Mouse (Mus musculus) hindbrain, embryonic 15.5 days (tissue): Measurements from ENCODE around the gene Lmntd2. TPM values are rescaled to one million over a fixed set of nuclear protein-coding genes. Genes with fewer than 3 reads are reported as not detected.

Experiments
- ATAC-seq: fragments of 200-750 bp; cut with Nextera tagmentation; 2 replicates; pipeline ENCODE4 v1.8.0; 2017; ENCODE audit warnings: low read depth, moderate number of reproducible peaks, moderate TSS enrichment; ENCODE audit not compliant: low FRiP score
- H3K27ac ChIP-seq: fragments of 300-500 bp; sonication (generic); replicated peaks from 2 replicates; pipeline ENCODE4 v1.5.1; 2015; ENCODE audit warnings: mild to moderate bottlenecking, inconsistent platforms
- H3K27me3 ChIP-seq: fragments of 300-500 bp; sonication (generic); 2 replicates; pipeline ENCODE4 v1.6.1; 2015; ENCODE audit warnings: control low read depth, inconsistent platforms
- H3K36me3 ChIP-seq: fragments of 300-500 bp; sonication (generic); 2 replicates; pipeline ENCODE4 v1.6.1; 2015; ENCODE audit warnings: control low read depth, inconsistent platforms
- H3K4me1 ChIP-seq: fragments of 300-500 bp; sonication (generic); replicated peaks from 2 replicates; pipeline ENCODE4 v1.6.1; 2015; ENCODE audit warnings: control low read depth, inconsistent platforms
- H3K4me2 ChIP-seq: fragments of 300-500 bp; sonication (generic); 2 replicates; pipeline ENCODE4 v1.6.1; 2015; ENCODE audit warnings: moderate library complexity, mild to moderate bottlenecking, inconsistent platforms
- H3K4me3 ChIP-seq: fragments of 300-500 bp; sonication (generic); 2 replicates; pipeline ENCODE4 v1.5.1; 2015; ENCODE audit warnings: mild to moderate bottlenecking, inconsistent platforms
- H3K9ac ChIP-seq: fragments of 300-500 bp; sonication (generic); 2 replicates; pipeline ENCODE4 v1.6.1; 2015; ENCODE audit warnings: inconsistent platforms
- H3K9me3 ChIP-seq: fragments of 300-500 bp; sonication (generic); 2 replicates; pipeline ENCODE4 v1.6.1; 2016; ENCODE audit warnings: control low read depth, inconsistent platforms
- WGBS: fragments of 180-500 bp; shearing (Covaris S2); methylation state at CpG from one replicate; pipeline ENCODE4 v1.1.7; 2015; 5-methylcytosine and 5-hydroxymethylcytosine counted together
- polyA plus RNA-seq: library from polyadenylated mRNA; unstranded; fragments of >200 nt; fragmentation: Nextera tagmentation; extraction: Ambion mirVana; gene quantifications from 2 replicates; pipeline ENCODE4 v1.2.1, GENCODE M21; 2015

Lmntd2 gene
- polyA plus RNA-seq, 1 experiment from 2014 or later, result 0.70 TPM

DNA sequence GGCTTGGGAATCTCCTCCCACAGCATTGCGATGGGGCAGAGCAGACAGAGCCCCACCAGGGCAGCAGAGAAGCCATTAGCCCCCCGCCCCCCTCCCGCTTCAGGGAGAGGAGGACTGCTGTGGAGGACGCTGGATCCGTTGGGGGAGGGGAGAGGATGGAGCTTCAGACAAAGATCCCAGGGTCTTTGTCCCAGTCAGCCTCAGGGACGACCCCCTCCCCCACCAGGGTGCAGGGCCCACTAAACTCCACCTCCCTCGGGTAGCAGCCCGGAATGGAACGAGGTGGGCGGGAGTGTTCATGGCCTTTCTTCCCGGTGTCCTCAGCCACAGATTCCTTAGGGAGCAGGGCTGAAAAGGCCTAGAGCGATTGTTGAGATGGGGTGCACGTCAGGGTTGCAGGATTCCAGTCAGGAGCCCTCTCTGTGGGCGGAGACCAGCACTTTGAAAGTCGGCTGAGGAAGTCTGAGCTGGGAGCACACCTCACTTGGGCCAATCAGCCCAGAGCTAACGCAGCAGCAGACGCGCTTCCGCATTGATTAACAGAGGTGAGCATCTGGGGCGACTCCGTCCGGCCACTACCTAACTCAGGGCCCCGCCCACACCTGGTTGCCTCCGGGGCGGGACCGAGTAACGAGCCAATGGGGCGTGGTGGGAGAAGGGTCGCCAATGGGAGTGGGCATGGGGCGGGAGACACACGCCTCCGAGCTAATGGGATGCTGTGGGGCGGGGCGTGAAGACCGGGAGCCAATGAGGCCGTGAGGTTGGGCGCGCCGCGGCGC lies 1.4 kb upstream of the Lmntd2 start, which contains the start of gene Rassf7:
TSS of gene Rassf7 (plus strand) at position 760 of the 779 bp plus-strand sequence.
- Histone ChIP-seq H3K4me1 (peaks cover 20% of the 10 kb centered on the region), H3K4me3 (peak within 1 kb of the TSS; percentile 65), H3K9ac (peak within 1 kb of the TSS; percentile 65), H3K9me3 (no peaks in the 10 kb centered on the region), H3K36me3 (no peaks in the 10 kb centered on the region), H3K27me3 (no peaks in the 10 kb centered on the region), H3K27ac (peak within 1 kb of the TSS; percentile 69), H3K4me2 (peak within 1 kb of the TSS; percentile 98)
- WGBS, result under 1% methylated on average over 41 of the region's 41 CpGs
- ATAC-seq, result peak; percentile 96

DNA sequence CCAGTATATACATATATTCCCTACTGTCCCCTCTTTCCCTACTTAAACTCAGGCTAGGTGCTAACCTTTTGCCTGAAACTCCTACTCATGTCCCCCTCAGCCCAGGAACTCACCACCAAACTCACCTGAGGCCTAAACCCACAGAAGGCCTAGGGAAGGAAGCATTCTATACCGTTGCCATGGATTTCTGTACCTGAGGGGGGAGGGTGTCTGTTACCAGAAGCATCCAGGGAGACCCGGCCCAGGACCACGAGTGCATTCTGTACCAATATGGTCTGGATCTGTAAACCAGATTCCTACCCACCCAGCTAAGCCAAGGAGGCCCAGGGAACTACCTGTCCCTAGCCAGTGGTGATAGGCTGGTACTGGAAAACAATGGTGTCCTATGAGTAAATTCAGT lies 430 bp upstream of the Lmntd2 start:
- WGBS, result 83% methylated on average over 3 of the region's 3 CpGs
- Histone ChIP-seq H3K27ac (no peak overlapping the region), H3K9ac (no peak overlapping the region)

GRCm38 (mm10) chr7:141213133-141213532 lies 747 bp downstream of the Lmntd2 start:
- ATAC-seq, result no peak
- Histone ChIP-seq H3K4me2 (no peak overlapping the region), H3K27me3 (no peaks in the 10 kb centered on the region), H3K36me3 (no peaks in the 10 kb centered on the region), H3K9me3 (no peaks in the 10 kb centered on the region), H3K9ac (no peak overlapping the region), H3K4me1 (peaks cover 20% of the 10 kb centered on the region), H3K4me3 (no peak overlapping the region), H3K27ac (no peak overlapping the region)
- WGBS, result 92% methylated on average over 3 of the region's 3 CpGs

More for the DNA sequence above, 430 bp upstream of the Lmntd2 start:
- Histone ChIP-seq H3K4me3 (no peak overlapping the region), H3K4me1 (peaks cover 20% of the 10 kb centered on the region), H3K36me3 (no peaks in the 10 kb centered on the region), H3K9me3 (no peaks in the 10 kb centered on the region), H3K4me2 (no peak overlapping the region), H3K27me3 (no peaks in the 10 kb centered on the region)
- no peak for ATAC-seq

DNA sequence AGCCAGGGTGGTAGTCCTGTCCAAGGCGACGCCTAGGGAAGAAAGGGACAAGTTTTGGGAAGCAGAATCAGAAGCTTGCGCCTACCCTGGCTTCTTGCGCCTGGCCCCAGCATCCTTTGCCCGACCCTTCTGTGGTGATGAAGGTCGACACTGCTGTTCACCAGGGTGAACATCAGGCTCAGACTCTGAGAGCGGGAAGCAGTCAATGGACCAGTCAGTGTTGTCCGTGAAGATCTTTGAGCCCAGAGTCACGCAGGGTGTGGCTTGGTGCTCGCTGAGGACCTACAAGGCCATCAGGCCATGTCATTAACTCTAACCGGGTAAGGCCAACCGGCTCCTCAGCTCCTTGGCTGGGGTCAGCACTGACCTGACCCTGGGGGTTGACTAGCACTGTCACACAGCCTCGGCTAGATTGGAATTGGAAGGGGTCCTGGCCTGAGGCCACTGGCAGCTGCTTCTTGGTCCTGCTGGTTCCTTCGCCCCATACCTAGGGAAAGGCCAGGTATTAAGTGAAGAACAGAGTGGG lies 3.2 kb downstream of the Lmntd2 start:
- Histone ChIP-seq H3K9ac (no peak overlapping the region), H3K27ac (no peak overlapping the region), H3K36me3 (no peaks in the 10 kb centered on the region), H3K4me2 (no peak overlapping the region), H3K4me3 (no peak overlapping the region), H3K4me1 (peaks cover 6% of the 10 kb centered on the region), H3K9me3 (no peaks in the 10 kb centered on the region), H3K27me3 (no peaks in the 10 kb centered on the region)
- ATAC-seq, result no peak
- WGBS, result 91% methylated on average over 14 of the region's 14 CpGs

DNA sequence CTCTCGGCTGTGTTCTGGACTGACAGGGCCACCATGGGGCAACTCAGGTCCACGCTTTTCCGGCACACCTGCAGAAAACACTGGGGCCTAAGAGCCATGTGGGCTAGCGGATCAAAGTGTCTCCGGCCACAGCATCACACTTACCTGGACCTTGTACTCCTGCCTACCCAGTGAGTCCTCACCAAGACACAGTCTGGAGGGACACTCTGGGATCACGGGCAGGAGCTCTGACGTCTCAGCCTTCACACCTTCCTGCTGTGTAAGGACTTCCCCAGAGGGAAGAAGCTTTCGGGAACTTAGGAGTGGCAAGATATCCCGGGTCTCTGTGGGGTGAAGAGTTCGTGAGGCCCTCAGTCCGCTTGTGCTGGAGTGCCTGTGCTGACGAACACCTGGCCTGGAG lies 3.7 kb downstream of the Lmntd2 start:
- no peak for ATAC-seq
- H3K9me3 ChIP-seq, result no peaks in the 10 kb centered on the region
- no peak overlapping the region for H3K4me3 ChIP-seq
- no peaks in the 10 kb centered on the region for H3K27me3 ChIP-seq
- H3K36me3 ChIP-seq, result no peaks in the 10 kb centered on the region
- 87% methylated on average over 12 of the region's 12 CpGs for WGBS
- no peak overlapping the region for H3K9ac ChIP-seq
- no peak overlapping the region for H3K4me2 ChIP-seq
- peaks cover 5% of the 10 kb centered on the region for H3K4me1 ChIP-seq
- no peak overlapping the region for H3K27ac ChIP-seq

DNA sequence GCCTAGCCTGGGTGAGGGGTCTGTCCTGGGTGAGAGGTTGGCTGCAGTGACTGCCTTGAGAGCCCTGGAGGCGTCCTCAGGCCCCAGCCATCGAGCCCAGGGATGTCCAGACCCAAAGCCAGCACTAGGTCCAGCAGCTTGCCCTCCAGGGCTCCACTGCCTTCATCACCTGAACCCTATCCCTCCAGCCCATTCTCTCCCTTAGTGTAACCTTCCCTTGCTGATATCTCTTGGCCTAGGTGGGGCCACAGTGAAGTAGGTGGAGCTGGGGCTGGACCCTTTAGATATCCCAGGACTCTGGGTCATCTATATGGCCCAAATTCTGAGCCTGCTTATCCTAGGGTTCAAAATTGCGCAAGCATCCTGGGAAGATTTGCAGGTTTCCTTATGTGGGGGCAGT lies 4.4 kb downstream of the Lmntd2 start:
- no peaks in the 10 kb centered on the region for H3K36me3 ChIP-seq
- ATAC-seq, result no peak
- H3K9me3 ChIP-seq, result no peaks in the 10 kb centered on the region
- no peaks in the 10 kb centered on the region for H3K4me1 ChIP-seq
- WGBS, result 84% methylated on average over 3 of the region's 3 CpGs
- no peak overlapping the region for H3K27ac ChIP-seq
- no peaks in the 10 kb centered on the region for H3K27me3 ChIP-seq
- no peak overlapping the region for H3K9ac ChIP-seq
- no peak overlapping the region for H3K4me3 ChIP-seq
- no peak overlapping the region for H3K4me2 ChIP-seq

DNA sequence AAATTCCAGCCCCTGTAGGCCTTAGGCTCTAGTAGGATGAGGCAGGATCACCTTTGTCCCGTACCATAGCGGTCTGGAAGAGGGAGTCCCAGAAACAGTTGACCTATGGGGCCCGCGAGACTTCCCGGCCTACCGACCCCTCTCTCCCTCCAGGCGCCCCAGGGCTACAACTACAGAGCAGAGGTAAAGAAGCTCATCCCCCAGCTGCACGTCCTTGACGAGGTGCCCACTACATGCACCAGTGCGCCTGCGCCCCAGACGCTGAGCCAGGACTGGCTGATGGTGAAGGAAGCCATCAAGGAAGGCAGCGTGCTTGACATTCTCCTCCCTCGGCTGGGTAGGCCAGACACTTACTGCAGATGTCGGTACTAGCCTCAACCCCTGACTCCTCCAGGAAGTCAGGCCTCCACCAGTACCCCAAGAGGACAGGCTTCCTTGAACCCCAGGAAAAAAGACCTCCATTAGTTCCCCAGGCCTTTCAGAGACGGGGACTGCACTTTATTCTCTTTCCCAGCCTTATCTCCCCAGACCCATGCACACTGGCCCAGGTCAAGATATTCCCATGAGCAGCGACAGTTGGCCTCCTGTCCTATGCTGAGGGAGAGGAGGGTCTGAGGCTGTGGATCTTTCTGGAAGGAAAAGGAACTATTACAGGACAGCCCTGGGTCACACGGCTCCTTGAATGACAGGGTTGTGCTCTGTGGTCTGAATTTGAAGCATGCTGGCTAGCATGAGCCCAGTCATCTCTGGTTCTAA lies 7.5 kb downstream of the Lmntd2 start:
- Histone ChIP-seq H3K27me3 (no peaks in the 10 kb centered on the region), H3K27ac (no peak overlapping the region), H3K9me3 (no peaks in the 10 kb centered on the region), H3K36me3 (no peaks in the 10 kb centered on the region), H3K9ac (no peak overlapping the region), H3K4me1 (no peaks in the 10 kb centered on the region), H3K4me3 (no peak overlapping the region), H3K4me2 (no peak overlapping the region)
- ATAC-seq, result 0 out of 2 replicates have a peak, but pooled peaks have one; percentile 31
- whole genome bisulfite sequencing, result 94% methylated on average over 18 of the region's 18 CpGs

DNA sequence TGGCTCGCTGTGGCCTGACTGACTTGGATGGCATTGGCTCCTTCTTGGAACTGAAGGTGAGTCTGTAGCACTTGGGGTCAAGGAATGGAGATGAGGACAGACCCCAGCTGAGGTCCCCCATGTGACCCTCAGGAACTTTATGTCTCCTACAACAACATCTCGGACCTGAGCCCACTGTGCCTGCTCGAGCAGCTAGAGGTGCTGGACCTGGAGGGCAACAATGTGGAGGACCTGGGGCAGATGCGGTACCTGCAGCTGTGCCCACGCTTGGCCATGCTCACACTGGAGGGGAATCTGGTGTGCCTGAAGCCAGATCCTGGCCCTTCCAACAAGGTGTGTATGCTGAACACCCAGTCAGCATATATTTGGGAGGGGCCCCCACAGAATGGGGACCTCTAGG lies 8.4 kb downstream of the Lmntd2 start:
- WGBS, result 93% methylated on average over 5 of the region's 5 CpGs

DNA sequence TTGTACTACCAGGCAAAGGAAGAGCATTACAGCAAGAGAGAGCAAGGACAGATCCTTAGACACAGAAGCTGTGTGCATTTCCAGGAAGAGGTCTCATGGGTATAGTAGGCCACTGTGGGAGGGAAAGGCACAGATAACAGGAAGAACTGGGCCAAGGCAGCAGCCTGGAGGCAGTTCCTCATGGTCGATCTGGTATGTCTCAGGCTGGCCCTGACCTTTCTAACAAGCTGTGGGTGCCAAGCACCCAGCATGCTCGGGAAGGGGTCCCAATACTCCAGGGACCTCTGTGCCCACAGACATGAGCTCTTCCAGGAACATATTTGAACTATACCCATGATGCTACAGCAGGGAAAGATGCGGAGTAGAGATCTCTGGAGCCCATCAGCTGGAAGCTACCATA lies 9.3 kb downstream of the Lmntd2 start:
- Histone ChIP-seq H3K27me3 (no peaks in the 10 kb centered on the region), H3K36me3 (no peaks in the 10 kb centered on the region), H3K4me1 (no peaks in the 10 kb centered on the region), H3K9ac (no peak overlapping the region), H3K4me2 (no peak overlapping the region), H3K4me3 (no peak overlapping the region), H3K9me3 (no peaks in the 10 kb centered on the region), H3K27ac (no peak overlapping the region)
- no peak for ATAC-seq
- 81% methylated on average over 3 of the region's 3 CpGs for WGBS

More for the DNA sequence above, 8.4 kb downstream of the Lmntd2 start:
- Histone ChIP-seq H3K4me1 (no peaks in the 10 kb centered on the region), H3K27ac (no peak overlapping the region), H3K4me2 (no peak overlapping the region), H3K4me3 (no peak overlapping the region), H3K9ac (no peak overlapping the region), H3K27me3 (no peaks in the 10 kb centered on the region), H3K9me3 (no peaks in the 10 kb centered on the region), H3K36me3 (no peaks in the 10 kb centered on the region)
- no peak for ATAC-seq

GRCm38 (mm10) chr7:141198121-141198520 lies 15.8 kb downstream of the Lmntd2 start:
- WGBS, result 96% methylated on average over 4 of the region's 4 CpGs
- H3K27me3 ChIP-seq, result no peaks in the 10 kb centered on the region
- H3K27ac ChIP-seq, result no peak overlapping the region
- peaks cover 15% of the 10 kb centered on the region for H3K4me1 ChIP-seq
- no peak overlapping the region for H3K4me3 ChIP-seq
- H3K9ac ChIP-seq, result no peak overlapping the region
- no peak for ATAC-seq
- H3K4me2 ChIP-seq, result no peak overlapping the region
- H3K36me3 ChIP-seq, result no peaks in the 10 kb centered on the region
- H3K9me3 ChIP-seq, result no peaks in the 10 kb centered on the region

DNA sequence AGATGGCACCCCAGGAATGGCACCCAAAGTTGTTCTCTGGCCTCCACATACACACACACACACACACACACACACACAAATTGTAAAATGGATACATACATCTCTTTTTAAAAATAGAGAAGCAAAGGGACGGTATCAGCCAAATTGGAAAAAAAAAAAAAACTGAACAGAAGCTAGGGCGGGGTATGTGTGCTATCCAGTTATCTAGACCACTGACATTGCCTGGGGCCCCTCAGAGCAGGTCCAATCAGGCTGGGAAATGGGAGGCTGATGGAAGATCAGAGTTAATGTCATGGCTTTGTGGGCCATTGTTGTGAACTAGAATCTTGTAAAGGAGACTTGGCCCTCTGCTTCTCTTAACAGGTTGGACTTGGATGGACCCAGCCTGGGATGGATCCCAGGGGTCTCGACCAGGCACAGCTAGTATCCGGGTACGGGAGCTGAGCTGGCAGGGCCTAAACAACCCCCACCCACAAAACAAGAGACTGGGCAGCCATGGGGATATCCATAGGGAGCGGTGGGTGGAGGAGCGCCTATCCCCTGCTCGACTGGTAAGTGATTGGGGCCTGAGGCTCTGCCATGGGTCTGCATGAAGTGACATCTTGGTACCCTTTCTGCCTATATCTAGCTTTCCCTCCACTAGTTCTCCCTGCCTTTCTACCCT lies 17.1 kb downstream of the Lmntd2 start:
- Histone ChIP-seq H3K27me3 (no peaks in the 10 kb centered on the region), H3K27ac (no peak overlapping the region), H3K36me3 (peaks cover 4% of the 10 kb centered on the region; the same call in 1 of the 2 replicates), H3K4me1 (peaks cover 29% of the 10 kb centered on the region), H3K9ac (no peak overlapping the region), H3K4me2 (no peak overlapping the region), H3K4me3 (no peak overlapping the region), H3K9me3 (no peaks in the 10 kb centered on the region)
- 91% methylated on average over 8 of the region's 8 CpGs for WGBS
- ATAC-seq, result no peak

GRCm38 (mm10) chr7:141195754-141196153 lies 18.1 kb downstream of the Lmntd2 start:
- peak overlapping the region; percentile 100; the same call in 1 of the 2 replicates for H3K4me2 ChIP-seq
- 94% methylated on average over 2 of the region's 2 CpGs for WGBS
- ATAC-seq, result no peak
- H3K9ac ChIP-seq, result no peak overlapping the region
- peaks cover 29% of the 10 kb centered on the region for H3K4me1 ChIP-seq
- no peaks in the 10 kb centered on the region for H3K27me3 ChIP-seq
- peaks cover 13% of the 10 kb centered on the region for H3K36me3 ChIP-seq
- H3K9me3 ChIP-seq, result no peaks in the 10 kb centered on the region
- no peak overlapping the region for H3K27ac ChIP-seq
- peak overlapping the region; percentile 67; the same call in 1 of the 2 replicates for H3K4me3 ChIP-seq
